Mouse (Mus musculus) E14TG2a.4 (cell line): Measurements from ENCODE around the gene Esr1.

Experiments
- CTCF ChIP-seq: conservative IDR thresholded peaks from 2 replicates; pipeline ENCODE4 v1.5.1; 2014; ENCODE audit warnings: low read length
- POU5F1 ChIP-seq: IDR thresholded peaks from 2 replicates; pipeline ENCODE4 v1.6.1; 2014; ENCODE audit warnings: low read length, borderline replicate concordance

DNA sequence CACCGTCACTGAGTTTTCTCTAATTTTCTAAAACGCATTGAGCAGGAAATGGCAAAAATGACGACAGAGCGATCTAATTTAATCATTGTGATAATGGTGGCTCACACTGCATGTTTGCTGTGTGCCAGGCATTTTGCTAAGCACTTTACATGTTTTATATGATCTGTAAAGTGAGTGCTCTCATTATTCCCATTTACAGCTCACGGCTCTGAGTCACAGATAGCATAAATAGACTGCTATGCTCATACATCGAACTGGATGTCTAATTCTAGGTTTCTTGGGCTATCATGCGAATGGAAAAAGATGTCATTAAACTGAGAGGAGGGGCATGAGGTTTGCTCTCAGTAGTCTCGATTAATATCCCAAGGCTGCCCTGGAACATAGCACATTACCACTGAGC is 274.6 kb downstream of the Esr1 start:
- TF ChIP-seq CTCF (no peak), POU5F1 (no peak)
